Mouse (Mus musculus): ENCODE results near the gene Atf7ip.

DNA sequence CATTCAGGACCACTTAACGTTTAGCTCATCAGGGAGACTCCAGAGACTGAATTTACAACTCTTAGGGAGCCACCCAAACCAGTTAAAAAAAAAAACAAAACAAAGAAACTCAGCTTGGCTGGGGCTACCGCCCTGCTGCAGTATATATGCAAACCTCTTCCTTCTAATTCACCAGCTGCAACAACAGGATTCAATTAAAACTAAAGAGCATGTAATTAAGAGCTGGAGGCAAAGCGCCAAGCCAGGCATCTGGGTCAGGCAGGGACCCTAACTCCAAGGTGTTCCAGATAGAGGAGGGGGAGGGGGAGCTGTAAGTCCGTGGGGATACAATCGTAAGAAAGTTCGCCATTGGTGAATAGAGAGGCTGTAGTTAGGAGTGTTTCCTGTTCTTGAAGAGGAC lies 140.2 kb downstream of the Atf7ip start:
- no peak for TF ChIP-seq POLR2A (IDR thresholded peaks at IDR 0.05; ENCODE audit: extremely low read depth, insufficient read depth, low read length)
- TF ChIP-seq CTCF (IDR thresholded peaks at IDR 0.05; ENCODE audit: low read depth, low read length), result no peak
